Mouse (Mus musculus): ENCODE data around the gene Eps8. TPM values are rescaled to one million over a fixed set of nuclear protein-coding genes. Genes with fewer than 3 reads are reported as not detected.
A peak's percentile ranks its signal among the peaks of the same experiment; 100 is the strongest.
"Not testable (repeated sequence)": the region's sequence is repeated elsewhere in the genome, so short reads cannot be mapped to it uniquely, and the experiment has no call there.

The Eps8 gene
- polyA plus RNA-seq, 1 experiment from 2014 or later: 18.7 TPM

DNA sequence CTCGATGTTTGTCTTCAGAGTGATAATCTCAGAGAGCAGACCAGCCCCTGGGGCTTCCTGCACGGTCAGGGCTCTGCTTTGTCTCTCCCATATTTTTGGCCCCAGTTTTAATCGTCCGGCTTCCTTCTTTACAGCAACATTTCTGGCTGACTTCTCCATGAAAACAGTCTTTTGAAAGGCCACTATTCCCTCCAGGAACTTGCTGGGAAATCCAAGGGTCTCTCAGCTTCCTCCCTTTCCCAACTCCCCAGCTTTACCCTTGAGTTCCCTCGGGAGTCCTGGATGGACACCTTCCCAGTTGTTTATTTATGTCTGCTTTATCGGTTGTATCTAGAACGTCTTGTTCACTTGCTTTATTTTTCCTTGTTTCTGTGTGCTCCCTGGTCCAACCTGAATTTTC lies 197.5 kb downstream of the Eps8 start:
- WGBS (ENCODE audit: insufficient replicate concordance): 18% methylated on average over 7 of the region's 7 CpGs
- no peak overlapping the region for H3K4me3 ChIP-seq (ENCODE audit: low read depth, low read length)
- no peak for ATAC-seq (replicated peaks; ENCODE audit: insufficient number of reproducible peaks, low FRiP score, low TSS enrichment)
- H3K27ac ChIP-seq (ENCODE audit: low read depth, low read length): 0 out of 2 replicates have a peak overlapping the region, but pooled peaks have one; percentile 4
- H3K27me3 ChIP-seq (ENCODE audit: control insufficient read depth, insufficient read depth, low read length): no peaks in the 10 kb centered on the region
- peaks cover 17% of the 10 kb centered on the region for H3K4me1 ChIP-seq (ENCODE audit: control insufficient read depth, insufficient read depth, low read length)
- no peaks in the 10 kb centered on the region for H3K9me3 ChIP-seq (replicated peaks; ENCODE audit: control insufficient read depth, low read length)
- no peaks in the 10 kb centered on the region for H3K36me3 ChIP-seq (ENCODE audit: control insufficient read depth, insufficient read depth, low read length)
- H3K9ac ChIP-seq (ENCODE audit: low read depth, low read length): no peak overlapping the region
- H3K4me2 ChIP-seq: no peak overlapping the region

DNA sequence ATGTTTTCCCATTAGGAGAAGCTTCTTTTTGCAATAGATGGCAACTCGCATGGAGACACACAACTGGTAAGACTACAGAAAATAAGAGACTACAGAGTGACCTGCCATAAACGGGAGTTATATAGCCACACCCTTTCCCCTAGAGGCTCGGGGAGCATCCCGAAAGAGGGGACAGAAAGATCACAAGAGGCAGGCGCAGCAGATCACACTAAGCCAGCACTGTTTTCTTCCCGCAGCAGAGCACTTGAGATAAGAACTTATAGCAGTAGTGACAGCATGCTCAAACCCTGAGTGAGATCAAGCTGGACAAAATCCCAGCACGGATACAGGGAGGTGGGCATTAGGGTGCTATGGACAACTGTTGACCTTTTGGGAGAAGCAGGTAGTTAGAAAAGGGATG lies 198.6 kb downstream of the Eps8 start:
- Histone ChIP-seq H3K4me3 (ENCODE audit: low read depth, low read length) (no peak overlapping the region), H3K9ac (ENCODE audit: low read depth, low read length) (no peak overlapping the region)
- ATAC-seq (replicated peaks; ENCODE audit: insufficient number of reproducible peaks, low FRiP score, low TSS enrichment): 0 out of 2 replicates have a peak, but pooled peaks have one; percentile 10

DNA sequence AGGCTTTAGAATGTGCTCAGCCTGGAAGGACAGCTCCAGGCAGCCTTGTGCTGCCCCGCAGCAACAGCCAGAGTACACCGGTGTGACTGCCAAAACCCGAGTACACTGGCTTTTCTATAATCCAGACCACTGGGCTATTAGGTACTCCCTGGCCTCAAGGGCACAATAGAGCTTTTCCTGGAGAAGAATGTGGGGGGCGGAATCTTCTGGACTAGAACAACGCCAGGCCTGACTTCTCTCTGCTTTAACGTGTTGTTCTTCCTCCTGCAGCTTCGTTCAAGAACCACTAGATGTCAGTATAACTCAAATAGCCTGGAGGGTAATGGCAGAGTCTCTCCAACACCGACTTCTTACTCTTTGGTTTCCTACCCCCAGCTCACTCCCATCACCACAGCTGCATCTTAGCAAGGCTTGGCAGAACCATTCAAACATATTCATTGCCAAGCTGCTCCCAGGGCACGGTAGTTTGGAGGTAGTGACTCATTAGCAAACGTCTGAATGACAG lies 199.1 kb downstream of the Eps8 start:
- ATAC-seq (replicated peaks; ENCODE audit: insufficient number of reproducible peaks, low FRiP score, low TSS enrichment): peak; percentile 59; the same call in 1 of the 2 replicates
- Histone ChIP-seq H3K36me3 (ENCODE audit: control insufficient read depth, insufficient read depth, low read length) (no peaks in the 10 kb centered on the region), H3K4me3 (ENCODE audit: low read depth, low read length) (no peak overlapping the region), H3K4me2 (peak overlapping the region; percentile 25), H3K27me3 (ENCODE audit: control insufficient read depth, insufficient read depth, low read length) (no peaks in the 10 kb centered on the region), H3K4me1 (ENCODE audit: control insufficient read depth, insufficient read depth, low read length) (peaks cover 17% of the 10 kb centered on the region), H3K9ac (ENCODE audit: low read depth, low read length) (no peak overlapping the region), H3K9me3 (replicated peaks; ENCODE audit: control insufficient read depth, low read length) (no peaks in the 10 kb centered on the region), H3K27ac (ENCODE audit: low read depth, low read length) (no peak overlapping the region)
- WGBS (ENCODE audit: insufficient replicate concordance): 14% methylated on average over 10 of the region's 10 CpGs

More for the DNA sequence above, 198.6 kb downstream of the Eps8 start:
- no peak overlapping the region for H3K27ac ChIP-seq (ENCODE audit: low read depth, low read length)
- no peaks in the 10 kb centered on the region for H3K36me3 ChIP-seq (ENCODE audit: control insufficient read depth, insufficient read depth, low read length)
- no peaks in the 10 kb centered on the region for H3K27me3 ChIP-seq (ENCODE audit: control insufficient read depth, insufficient read depth, low read length)
- 18% methylated on average over 7 of the region's 7 CpGs for WGBS (ENCODE audit: insufficient replicate concordance)
- peaks cover 17% of the 10 kb centered on the region for H3K4me1 ChIP-seq (ENCODE audit: control insufficient read depth, insufficient read depth, low read length)
- H3K9me3 ChIP-seq (replicated peaks; ENCODE audit: control insufficient read depth, low read length): no peaks in the 10 kb centered on the region
- H3K4me2 ChIP-seq: peak overlapping the region; percentile 25

DNA sequence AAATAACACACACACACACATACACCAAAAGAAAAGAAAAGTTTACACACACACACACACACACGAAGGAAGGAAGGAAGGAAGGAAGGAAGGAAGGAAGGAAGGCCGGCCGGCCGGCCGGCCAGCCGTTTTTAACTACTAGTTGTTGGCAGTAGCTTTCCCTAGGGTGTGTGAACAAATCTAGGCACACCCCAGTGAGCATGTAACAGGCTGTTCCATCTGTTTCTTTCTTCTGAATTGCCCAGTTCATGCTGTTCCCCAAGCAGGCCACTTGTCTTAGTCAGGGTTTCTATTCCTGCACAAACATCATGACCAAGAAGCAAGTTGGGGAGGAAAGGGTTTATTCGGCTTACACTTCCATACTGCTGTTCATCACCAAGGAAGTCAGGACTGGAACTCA lies 208.6 kb downstream of the Eps8 start:
- not testable (repeated sequence) for H3K4me1 ChIP-seq (ENCODE audit: control insufficient read depth, insufficient read depth, low read length); H3K4me2 ChIP-seq; ATAC-seq (replicated peaks; ENCODE audit: insufficient number of reproducible peaks, low FRiP score, low TSS enrichment); H3K9me3 ChIP-seq (replicated peaks; ENCODE audit: control insufficient read depth, low read length); H3K36me3 ChIP-seq (ENCODE audit: control insufficient read depth, insufficient read depth, low read length); H3K9ac ChIP-seq (ENCODE audit: low read depth, low read length); H3K27me3 ChIP-seq (ENCODE audit: control insufficient read depth, insufficient read depth, low read length); H3K4me3 ChIP-seq (ENCODE audit: low read depth, low read length); H3K27ac ChIP-seq (ENCODE audit: low read depth, low read length)
- WGBS (ENCODE audit: insufficient replicate concordance): 63% methylated on average over 6 of the region's 7 CpGs

DNA sequence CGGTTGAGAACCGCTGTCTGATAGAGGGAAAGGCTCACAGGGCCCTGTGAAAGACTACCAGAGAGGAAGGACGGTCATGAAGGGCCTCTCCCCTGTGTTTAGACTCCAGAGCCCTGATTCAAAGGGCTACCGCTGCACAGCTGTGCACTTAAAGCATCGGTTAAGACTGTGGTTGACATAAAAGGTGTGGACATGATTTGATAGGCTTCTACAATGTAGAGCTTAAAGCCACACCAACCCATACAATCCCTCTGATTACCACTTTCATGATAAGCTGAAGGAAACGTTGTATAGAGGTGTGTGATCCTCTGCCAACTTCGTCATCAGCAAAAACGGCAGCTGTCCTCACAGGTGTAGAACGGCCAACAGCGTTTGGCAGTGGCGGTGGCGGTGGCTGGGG lies 211.6 kb downstream of the Eps8 start:
- Histone ChIP-seq H3K27me3 (ENCODE audit: control insufficient read depth, insufficient read depth, low read length) (no peaks in the 10 kb centered on the region), H3K9me3 (replicated peaks; ENCODE audit: control insufficient read depth, low read length) (no peaks in the 10 kb centered on the region), H3K4me2 (no peak overlapping the region), H3K36me3 (ENCODE audit: control insufficient read depth, insufficient read depth, low read length) (no peaks in the 10 kb centered on the region), H3K27ac (ENCODE audit: low read depth, low read length) (no peak overlapping the region), H3K4me3 (ENCODE audit: low read depth, low read length) (no peak overlapping the region), H3K9ac (ENCODE audit: low read depth, low read length) (no peak overlapping the region), H3K4me1 (ENCODE audit: control insufficient read depth, insufficient read depth, low read length) (no peaks in the 10 kb centered on the region)
- 83% methylated on average over 12 of the region's 12 CpGs for WGBS (ENCODE audit: insufficient replicate concordance)
- no peak for ATAC-seq (replicated peaks; ENCODE audit: insufficient number of reproducible peaks, low FRiP score, low TSS enrichment)

DNA sequence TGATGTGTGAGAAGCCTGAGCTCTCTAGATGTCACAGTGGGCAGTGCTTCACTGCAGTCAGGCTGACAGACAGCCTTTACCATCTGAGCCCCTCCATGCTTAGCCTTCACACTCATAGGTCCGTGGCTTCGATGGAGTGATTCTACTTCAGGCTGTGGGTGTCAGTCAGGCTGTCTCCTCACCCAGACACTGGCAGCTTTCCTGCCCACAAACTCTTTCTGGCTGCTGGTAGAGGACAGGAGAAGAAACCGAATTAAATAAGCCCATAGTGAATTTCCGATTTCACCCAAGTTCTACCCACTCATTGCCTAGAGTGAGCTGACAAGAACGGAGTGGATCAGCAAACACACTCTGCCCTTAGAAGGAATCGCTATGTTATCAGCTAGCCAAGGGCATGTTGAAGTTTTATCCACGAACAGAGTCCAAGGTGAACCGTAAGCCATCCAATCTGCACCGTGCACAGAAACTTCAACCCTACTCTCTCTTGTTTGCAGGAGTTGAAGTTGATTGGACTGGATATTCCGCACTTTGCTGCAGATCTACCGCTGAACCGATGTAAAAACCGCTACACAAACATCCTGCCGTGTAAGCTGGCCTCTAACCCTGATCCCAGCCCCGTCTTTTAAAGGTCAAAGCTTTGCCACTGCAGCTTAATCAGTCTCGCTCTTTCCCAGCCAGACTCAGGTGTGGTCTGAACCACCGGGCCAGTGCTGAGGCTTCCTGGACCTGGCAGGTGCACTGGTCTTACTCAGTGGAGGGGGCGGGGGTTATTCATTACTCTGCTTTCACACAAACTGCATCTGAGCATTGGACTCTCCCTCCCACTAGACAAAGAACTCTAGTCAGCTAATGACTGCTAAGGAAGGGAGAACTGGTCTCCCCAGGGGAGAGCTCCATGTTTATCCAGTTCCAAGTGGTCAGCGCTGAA lies 213.9 kb downstream of the Eps8 start:
- Histone ChIP-seq H3K9ac (ENCODE audit: low read depth, low read length) (no peak overlapping the region), H3K9me3 (replicated peaks; ENCODE audit: control insufficient read depth, low read length) (no peaks in the 10 kb centered on the region), H3K27ac (ENCODE audit: low read depth, low read length) (no peak overlapping the region), H3K4me3 (ENCODE audit: low read depth, low read length) (no peak overlapping the region), H3K27me3 (ENCODE audit: control insufficient read depth, insufficient read depth, low read length) (no peaks in the 10 kb centered on the region), H3K4me2 (no peak overlapping the region), H3K36me3 (ENCODE audit: control insufficient read depth, insufficient read depth, low read length) (no peaks in the 10 kb centered on the region), H3K4me1 (ENCODE audit: control insufficient read depth, insufficient read depth, low read length) (no peaks in the 10 kb centered on the region)
- ATAC-seq (replicated peaks; ENCODE audit: insufficient number of reproducible peaks, low FRiP score, low TSS enrichment): 0 out of 2 replicates have a peak, but pooled peaks have one; percentile 39
- WGBS (ENCODE audit: insufficient replicate concordance): 60% methylated on average over 19 of the region's 19 CpGs

DNA sequence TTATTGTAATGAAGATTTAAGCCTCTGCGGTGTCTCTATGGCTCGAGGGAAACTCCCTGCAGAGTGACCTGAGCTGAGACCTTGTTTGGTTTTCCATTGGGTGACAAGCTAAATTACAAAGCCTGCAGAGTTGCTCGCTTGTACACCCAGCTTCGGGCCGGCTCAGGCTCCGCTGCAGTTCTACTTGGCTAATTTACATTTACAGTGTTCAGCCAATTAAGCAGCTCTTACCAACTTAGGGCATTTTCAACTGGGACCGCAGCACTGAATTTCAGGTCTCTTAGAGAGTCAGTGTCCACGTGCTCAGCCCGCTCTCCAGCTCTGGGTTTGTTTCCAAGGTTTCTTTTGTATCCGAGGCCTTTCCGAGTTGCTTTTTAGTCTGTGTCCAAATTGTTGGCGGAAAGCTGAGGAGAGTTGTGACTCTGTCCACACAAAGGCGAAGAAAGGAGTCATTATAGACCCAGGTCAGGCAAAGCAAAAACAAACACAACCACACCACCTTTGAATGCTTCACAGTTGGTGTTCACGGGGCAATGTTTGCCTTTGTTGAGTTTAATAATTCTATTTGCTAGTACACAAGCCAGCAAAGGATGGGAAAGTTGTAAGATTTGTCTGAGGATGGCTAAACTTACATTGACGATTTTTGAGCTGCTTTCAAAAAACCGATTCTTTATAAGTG lies 216.6 kb downstream of the Eps8 start:
- H3K27ac ChIP-seq (ENCODE audit: low read depth, low read length): no peak overlapping the region
- ATAC-seq (replicated peaks; ENCODE audit: insufficient number of reproducible peaks, low FRiP score, low TSS enrichment): no peak
- H3K36me3 ChIP-seq (ENCODE audit: control insufficient read depth, insufficient read depth, low read length): no peaks in the 10 kb centered on the region
- no peak overlapping the region for H3K4me3 ChIP-seq (ENCODE audit: low read depth, low read length)
- 66% methylated on average over 16 of the region's 16 CpGs for WGBS (ENCODE audit: insufficient replicate concordance)
- no peaks in the 10 kb centered on the region for H3K9me3 ChIP-seq (replicated peaks; ENCODE audit: control insufficient read depth, low read length)
- H3K9ac ChIP-seq (ENCODE audit: low read depth, low read length): no peak overlapping the region
- no peaks in the 10 kb centered on the region for H3K4me1 ChIP-seq (ENCODE audit: control insufficient read depth, insufficient read depth, low read length)
- no peak overlapping the region for H3K4me2 ChIP-seq
- H3K27me3 ChIP-seq (ENCODE audit: control insufficient read depth, insufficient read depth, low read length): no peaks in the 10 kb centered on the region

DNA sequence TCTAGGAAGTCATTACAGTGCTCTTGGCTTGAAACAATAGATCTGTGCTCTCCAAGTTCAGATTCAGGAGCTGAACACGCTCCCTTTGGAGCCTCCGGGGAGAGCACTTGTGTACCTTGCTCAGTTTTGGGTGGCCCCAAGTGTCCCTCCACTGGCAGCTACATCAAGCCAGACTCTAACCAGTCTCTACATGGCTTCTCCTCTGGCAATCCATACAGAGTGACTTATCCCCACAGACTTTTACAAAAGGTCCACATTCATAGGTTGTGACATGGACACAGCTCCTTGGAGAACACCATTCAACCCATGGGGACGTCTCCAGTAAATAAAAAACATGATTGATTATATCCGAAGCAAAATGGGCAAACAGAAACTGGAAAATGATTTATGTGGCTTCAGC lies 217.2 kb downstream of the Eps8 start:
- H3K27me3 ChIP-seq (ENCODE audit: control insufficient read depth, insufficient read depth, low read length): no peaks in the 10 kb centered on the region
- no peaks in the 10 kb centered on the region for H3K36me3 ChIP-seq (ENCODE audit: control insufficient read depth, insufficient read depth, low read length)
- H3K9ac ChIP-seq (ENCODE audit: low read depth, low read length): no peak overlapping the region
- H3K27ac ChIP-seq (ENCODE audit: low read depth, low read length): no peak overlapping the region
- no peaks in the 10 kb centered on the region for H3K9me3 ChIP-seq (replicated peaks; ENCODE audit: control insufficient read depth, low read length)
- H3K4me3 ChIP-seq (ENCODE audit: low read depth, low read length): no peak overlapping the region
- 79% methylated on average over 4 of the region's 4 CpGs for WGBS (ENCODE audit: insufficient replicate concordance)
- no peak overlapping the region for H3K4me2 ChIP-seq
- ATAC-seq (replicated peaks; ENCODE audit: insufficient number of reproducible peaks, low FRiP score, low TSS enrichment): no peak
- no peaks in the 10 kb centered on the region for H3K4me1 ChIP-seq (ENCODE audit: control insufficient read depth, insufficient read depth, low read length)
